Mouse (Mus musculus) kidney, postnatal 4 days (tissue): ENCODE results near the gene Mydgf.

Experiments used
- DNase-seq, 2 experiments: peaks; one replicate each; pipeline ENCODE4 v3.0.0; 2021; ENCODE audit warnings: mixed read lengths in 2 of 2

The Mydgf gene

DNA sequence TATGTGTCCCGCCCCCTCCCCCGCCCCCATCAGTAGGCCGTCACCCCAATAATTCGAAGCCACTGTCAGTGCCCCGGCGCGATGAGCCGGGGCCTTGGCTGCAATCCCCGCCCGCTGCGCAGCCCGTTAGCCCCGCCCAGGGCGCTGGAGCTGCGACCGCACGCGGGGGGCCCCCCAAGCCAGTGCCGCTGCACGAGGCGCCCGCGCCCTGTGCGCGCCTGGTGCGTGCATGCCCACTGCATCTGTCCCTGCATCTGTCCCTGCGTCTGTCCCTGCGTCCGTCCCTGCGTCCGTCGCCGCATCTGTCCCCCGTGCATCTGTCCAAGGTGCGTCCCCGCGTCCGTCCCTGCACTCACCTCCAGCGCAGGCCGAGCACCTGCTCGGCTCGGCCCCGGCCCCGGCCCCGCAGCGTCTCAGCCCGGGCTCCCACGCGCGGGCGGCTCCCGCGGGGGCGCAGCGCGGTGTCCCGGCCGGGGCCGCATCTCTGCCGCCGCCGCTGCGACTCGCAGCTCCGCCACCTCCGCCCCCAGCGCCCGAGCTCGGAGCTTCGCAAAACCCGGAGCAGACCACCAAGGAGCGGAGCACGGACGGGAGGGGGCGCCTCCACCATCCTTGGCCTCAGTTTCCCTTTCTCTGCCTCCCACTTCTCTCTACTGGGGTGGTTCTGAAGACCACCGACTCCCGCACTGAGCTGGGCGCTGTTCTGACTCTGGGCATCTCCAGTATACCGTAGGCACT is 43.7 kb downstream of the Mydgf start, which contains the start of gene Sema6b:
Gene Sema6b (minus strand): TSS at position 486 of the 738 bp plus-strand sequence.
- peak; percentile 82 for DNase-seq

DNA sequence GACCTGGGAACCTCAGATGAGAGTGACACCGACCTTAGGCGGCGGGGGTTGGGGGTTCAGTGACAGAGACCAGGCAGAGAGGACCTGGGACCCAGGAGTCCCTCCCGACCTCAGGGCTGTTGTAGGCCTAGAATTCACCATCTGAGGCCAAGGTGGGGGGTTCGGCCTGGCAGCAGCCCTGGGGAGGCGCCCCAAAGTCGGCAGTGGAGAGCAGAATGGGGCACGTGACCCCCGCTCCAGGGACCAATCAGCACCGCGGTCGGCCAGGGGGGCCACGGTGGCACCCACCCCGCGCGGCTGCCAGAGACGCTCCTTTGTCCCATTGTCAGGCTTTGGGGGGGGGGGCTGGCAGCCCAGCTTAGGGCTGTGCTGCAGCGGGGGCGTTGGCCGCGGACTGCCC is 44.4 kb downstream of the Mydgf start:
- no peak for DNase-seq

DNA sequence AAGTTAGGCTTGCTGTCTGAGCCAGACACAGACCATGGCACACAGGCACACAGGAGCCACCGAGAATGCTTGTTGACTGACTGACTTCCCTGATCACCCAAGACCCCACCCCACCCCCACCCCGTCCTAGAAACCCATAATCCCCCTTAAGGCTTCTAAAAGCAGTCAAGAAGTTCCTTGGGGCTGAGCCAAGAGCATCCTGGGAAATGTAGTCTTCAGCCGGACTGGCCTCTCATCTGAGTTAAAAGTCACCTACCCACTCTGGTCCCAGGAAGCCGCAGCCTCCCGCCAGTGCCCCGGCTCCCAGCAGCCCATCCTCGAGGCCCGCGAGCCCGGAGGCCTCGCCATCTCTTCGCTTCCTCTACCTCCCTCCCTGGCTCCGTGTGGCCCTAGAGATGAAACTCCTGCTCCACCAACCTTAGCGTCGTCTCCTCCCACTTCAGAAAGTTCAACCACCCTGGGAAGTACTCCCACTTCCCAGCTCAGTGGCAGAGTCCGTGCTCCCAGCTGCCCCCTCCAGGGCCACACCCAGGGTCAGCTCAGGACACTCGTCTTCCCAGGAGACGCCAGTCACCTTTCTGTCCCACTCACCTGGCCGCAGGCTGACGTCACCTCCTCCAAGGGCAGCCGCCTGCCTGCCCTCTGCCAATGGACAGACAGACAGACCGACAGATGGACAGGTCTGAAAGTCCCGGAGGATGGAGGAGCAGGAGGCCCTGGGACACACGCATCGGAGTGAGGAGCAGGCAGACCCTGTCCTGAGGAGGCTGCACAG is 45.7 kb downstream of the Mydgf start:
- peak in 1 of 2 experiments; percentile 39 for DNase-seq

DNA sequence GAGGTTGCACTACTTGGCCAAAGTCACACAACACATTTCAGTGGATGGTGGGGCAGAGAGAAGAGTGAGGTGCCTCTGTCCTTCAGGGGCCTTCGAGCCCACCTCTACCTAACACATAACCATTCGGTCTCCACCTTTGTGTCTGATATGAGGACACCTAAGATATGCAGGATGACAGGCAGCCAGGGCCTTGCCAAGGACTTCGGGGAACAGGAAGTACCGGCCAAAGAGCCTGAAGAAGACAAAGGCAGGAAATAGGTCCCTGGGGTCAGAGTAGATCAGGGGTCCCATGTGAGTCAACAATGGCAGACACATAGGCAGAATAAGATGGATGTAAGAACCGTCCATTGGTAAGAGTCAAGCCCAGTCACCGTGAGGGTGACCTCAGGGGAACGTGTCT is 47.2 kb downstream of the Mydgf start:
- no peak for DNase-seq

DNA sequence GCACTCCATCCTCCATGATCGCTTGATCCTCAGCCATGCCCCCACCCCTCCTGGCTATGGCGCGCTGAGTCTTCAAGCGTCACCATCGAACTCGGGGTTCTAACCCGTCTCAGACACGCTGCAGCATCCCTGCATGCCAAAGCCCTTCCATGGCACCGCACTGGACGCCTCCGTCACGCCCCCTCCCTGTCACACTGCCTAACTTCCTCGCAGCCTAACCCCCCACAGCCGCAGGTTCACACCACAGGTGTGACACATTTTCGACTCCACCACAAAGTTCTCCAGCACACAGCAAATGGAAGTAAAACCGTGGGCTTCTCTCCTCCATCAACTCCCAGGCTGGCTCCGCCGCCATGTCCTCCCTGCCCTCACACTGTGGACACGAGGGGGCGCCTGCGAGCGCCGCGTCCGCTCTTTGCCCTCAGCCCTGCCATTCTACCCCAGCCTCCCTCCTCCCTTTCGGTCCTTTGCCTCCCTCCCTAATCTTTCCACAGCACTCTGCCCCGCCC is 49.2 kb downstream of the Mydgf start:
- DNase-seq: peak; percentile 80 to 86

DNA sequence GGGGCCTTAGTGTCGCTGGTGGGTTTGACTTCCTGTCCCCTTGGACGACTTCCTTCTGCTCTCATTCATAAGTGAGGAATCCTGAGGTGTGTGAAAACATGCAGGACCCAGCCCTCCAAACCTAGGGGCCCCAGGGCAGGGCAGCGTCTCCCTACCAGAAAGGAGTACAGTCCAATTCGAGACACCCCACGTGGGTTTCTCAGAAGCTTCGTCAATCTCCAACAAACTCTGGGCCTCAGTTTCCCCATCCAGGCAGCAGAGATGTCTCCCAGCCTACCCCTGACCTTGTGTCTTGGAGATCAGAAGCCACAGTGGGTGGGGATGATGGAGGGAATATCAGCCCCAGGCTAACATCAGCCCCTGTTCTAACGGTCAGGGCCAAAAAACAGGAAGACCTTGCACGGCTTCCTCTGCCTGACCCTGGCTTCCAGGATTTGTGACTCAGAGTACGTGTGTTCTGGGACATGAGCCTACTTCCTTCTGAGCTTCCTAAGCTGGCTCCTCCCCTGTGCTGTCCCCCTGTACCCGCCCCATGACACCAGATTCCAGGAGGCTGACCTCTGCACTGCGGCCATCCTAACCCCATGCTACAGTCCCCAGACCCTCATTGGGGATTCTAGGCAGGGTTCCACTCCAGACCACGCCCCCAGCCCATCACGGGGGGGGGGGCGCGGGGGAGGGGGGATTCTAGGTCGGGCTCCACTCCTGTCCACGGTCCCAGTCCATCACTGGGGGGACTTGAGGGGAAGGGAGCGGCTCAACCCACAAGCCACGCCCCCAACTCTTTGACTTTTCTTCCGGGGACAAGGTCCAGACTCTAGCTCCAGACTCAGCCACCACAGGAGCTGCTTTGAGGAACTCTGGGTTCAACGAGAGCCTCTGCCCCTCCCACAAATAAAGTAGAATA is 50.0 kb downstream of the Mydgf start:
- DNase-seq: peak; percentile 63 to 75

DNA sequence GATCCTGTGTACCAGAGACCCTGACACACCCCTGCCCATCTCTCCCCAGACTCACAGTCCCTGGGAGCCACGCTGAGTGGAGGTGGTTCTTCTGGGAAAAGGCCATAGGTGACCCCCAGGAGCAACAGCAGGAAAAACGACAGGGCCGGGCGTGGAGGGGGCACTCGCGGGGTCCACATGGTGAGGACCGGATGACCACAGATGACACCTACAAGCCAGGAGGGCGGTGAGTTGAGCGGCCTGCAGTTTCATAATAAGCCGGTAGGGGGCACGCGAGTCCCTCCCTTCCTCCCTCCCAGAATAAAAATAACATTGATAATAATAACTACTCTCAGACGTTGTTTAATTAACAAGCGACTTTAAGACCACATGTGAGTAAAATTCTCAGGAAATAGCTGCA is 51.1 kb downstream of the Mydgf start:
- peak; percentile 80 for DNase-seq

DNA sequence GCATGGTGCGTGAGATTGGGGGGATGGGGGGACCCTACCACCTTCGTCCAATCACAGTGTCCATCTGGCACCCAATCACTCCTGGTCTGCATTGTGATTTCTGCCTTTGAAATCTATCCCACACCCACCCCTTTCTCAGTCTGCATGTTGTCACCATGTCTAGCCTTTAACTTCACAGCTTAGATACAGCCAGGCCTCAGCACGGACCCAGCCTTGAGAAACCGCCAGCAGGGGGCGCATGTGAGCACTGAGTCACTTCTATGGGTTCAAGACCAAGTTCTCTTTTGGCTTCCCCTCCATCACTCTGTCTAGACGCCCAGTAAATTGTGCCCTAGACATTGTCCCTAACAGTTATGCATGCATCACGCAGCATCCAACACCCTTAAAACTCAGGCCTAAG is 51.9 kb downstream of the Mydgf start:
- peak; percentile 85 to 86 for DNase-seq

DNA sequence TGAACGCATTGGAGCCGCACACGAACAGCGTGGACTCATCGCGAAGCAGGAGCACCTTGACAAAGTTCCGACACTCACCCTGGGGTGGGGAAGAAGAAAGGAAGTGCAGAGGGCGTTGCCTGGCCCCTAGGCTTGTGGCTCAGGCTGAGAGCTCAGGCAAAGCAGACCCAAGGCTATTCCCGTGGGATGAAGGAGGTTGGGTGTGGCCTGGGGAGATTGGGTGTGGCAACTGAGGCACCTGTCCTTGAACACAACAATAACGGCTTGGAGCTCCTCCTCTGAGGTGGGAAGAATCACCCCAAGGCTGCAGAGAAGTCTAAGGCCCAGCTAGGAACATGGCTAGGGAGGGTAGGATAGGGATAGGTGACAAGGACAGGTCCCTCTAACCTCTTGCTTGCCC is 52.6 kb downstream of the Mydgf start:
- no peak for DNase-seq

DNA sequence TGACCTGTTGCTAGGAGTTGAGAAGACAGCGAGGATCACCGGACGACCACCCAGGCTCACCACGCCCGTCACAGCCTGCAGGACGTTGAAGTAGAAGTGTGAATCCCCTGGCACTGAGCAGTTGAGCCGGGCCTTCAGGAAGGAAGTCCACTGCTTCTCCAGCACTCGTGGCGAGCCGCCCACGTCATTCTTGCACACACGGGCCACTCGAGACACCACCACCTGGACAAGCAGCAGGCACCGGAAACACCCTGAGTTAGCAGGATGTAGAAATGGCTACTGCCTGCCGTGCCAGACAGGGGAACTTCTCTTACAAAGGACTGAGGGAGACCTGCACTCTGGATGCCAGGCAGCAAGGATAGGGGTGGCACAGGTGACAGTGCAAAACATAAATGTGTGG is 55.5 kb downstream of the Mydgf start:
- no peak for DNase-seq

DNA sequence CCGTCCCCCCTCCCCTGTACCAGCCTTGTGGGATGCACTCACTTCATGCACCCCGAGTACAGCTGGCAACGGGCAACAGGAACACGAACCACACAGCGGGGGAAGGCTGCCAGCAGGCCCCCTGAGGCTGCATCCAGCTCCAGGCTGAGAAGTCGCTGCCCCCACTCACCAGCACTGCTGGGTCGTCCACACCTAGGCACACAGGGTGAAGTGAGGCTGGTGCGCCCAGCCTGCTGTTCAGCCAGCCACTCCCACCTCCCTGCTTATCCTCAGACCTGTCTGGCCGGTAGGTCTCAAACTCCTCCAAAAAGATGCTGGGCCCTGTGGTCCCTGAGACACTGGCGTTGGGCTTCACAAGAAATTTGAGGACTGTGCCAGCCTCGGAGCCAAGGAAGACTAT is 57.5 kb downstream of the Mydgf start:
- DNase-seq: no peak
